Mouse (Mus musculus) forebrain, embryonic 15.5 days (tissue): ENCODE data around the gene Ezh1. TPM values are rescaled to one million over a fixed set of nuclear protein-coding genes. Genes with fewer than 3 reads are reported as not detected.

Source experiments
- ATAC-seq: fragments of 200-750 bp; cut with Nextera tagmentation; replicated peaks from 2 replicates; pipeline ENCODE4 v1.8.0; 2017; ENCODE audit warnings: mild to moderate bottlenecking, moderate TSS enrichment, moderate library complexity
- H3K27ac ChIP-seq: fragments of 300-500 bp; sonication (generic); replicated peaks from 2 replicates; pipeline ENCODE4 v1.5.1; 2015; ENCODE audit warnings: mild to moderate bottlenecking, inconsistent platforms
- H3K27me3 ChIP-seq: fragments of 300-500 bp; sonication (generic); 2 replicates; pipeline ENCODE4 v1.6.1; 2015; ENCODE audit warnings: inconsistent platforms
- H3K36me3 ChIP-seq: fragments of 300-500 bp; sonication (generic); 2 replicates; pipeline ENCODE4 v1.6.1; 2015; ENCODE audit warnings: mild to moderate bottlenecking, inconsistent platforms
- H3K4me1 ChIP-seq: fragments of 300-500 bp; sonication (generic); 2 replicates; pipeline ENCODE4 v1.6.1; 2015; ENCODE audit warnings: inconsistent platforms
- H3K4me2 ChIP-seq: fragments of 300-500 bp; sonication (generic); replicated peaks from 2 replicates; pipeline ENCODE4 v1.6.1; 2015; ENCODE audit warnings: mild to moderate bottlenecking, inconsistent platforms
- H3K4me3 ChIP-seq: fragments of 300-500 bp; sonication (generic); 2 replicates; pipeline ENCODE4 v1.5.1; 2015; ENCODE audit warnings: mild to moderate bottlenecking, inconsistent platforms
- H3K9ac ChIP-seq: fragments of 300-500 bp; sonication (generic); replicated peaks from 2 replicates; pipeline ENCODE4 v1.6.1; 2015; ENCODE audit warnings: mild to moderate bottlenecking, inconsistent platforms
- H3K9me3 ChIP-seq: fragments of 300-500 bp; sonication (generic); 2 replicates; pipeline ENCODE4 v1.6.1; 2016; ENCODE audit warnings: inconsistent platforms
- WGBS: fragments of 180-500 bp; shearing (Covaris S2); methylation state at CpG from one replicate; pipeline ENCODE4 v1.1.7; 2015; ENCODE audit warnings: mixed read lengths; 5-methylcytosine and 5-hydroxymethylcytosine counted together
- polyA plus RNA-seq: library from polyadenylated mRNA; unstranded; fragments of >200 nt; fragmentation: Nextera tagmentation; extraction: Ambion mirVana; gene quantifications from 2 replicates; pipeline ENCODE4 v1.2.1, GENCODE M21; 2015

Ezh1 gene
- polyA plus RNA-seq, 1 experiment from 2014 or later = 19.6 TPM

DNA sequence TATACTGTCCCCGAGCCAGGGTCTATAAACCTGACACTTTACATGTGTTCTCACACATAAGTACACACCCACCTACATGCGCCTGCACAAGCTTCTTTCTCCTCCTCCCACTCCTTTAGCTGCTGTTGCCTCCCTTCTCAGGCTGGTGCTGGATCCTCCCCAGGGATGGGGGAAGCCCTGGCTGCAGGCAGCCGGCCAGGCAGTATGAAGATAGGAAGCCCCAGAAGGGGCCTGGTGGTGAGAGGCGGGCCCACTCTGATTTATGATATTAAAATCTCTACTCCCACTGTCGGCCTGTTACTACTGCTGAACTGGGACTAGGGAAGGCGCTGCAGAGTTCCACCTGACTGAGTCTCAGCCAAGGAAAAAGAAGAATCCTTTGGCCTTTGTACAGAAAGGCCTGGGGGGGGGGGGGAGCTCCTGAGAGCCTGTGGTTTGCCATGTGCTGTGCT, 33.0 kb upstream of the Ezh1 start:
- H3K4me3 ChIP-seq = no peak overlapping the region
- no peak overlapping the region for H3K27ac ChIP-seq
- ATAC-seq = no peak
- peaks cover 3% of the 10 kb centered on the region; the same call in 1 of the 2 replicates for H3K36me3 ChIP-seq
- no peak overlapping the region for H3K4me2 ChIP-seq
- WGBS = 50% methylated on average over 6 of the region's 6 CpGs
- H3K27me3 ChIP-seq = peaks cover 26% of the 10 kb centered on the region
- H3K4me1 ChIP-seq = peaks cover 21% of the 10 kb centered on the region
- no peaks in the 10 kb centered on the region for H3K9me3 ChIP-seq
- H3K9ac ChIP-seq = no peak overlapping the region

DNA sequence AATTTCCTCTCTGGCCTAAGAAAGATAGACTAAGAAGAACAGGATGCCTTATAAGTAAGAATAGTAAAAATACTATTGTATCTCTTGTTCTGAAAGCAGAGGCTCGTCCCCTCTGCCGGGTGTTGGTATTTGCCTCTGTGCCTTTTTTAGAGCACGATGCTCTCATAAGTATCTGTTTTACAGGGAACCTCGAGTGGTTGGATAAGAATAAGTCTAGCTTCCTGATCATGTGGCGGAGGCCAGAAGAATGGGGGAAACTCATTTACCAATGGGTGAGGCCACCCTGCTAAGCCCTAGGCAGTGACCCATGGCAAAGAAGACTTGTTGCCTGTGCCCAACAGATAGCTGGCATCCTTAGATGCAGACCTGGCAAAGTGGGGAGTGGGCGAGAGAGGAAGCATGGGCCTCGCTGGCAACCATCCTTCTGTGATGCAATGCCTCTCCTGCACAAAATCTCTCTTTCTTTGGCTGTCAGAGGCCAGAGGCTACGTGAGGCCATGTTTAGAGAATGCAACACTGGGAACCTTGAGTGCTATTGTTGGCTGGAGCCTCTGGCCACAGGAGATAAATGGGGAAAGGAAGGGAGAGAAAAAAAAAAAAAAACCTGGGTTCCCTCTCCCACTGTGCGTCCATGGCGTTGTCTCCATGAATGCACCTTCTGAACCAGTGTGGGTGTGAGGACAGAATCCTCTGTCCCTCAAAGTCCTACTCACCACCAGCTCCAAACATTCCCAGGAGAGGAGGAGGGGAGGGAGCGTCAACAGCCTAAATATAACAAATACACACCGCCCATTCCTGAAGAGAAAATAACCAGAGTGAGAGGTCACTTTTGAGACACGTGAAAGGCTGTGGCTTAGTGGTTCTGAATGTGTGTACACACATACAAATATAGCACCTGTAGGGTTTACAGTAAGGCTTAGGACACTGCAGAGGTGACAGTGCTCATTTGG, 29.8 kb upstream of the Ezh1 start:
- Histone ChIP-seq H3K4me3 (no peak overlapping the region), H3K4me2 (no peak overlapping the region), H3K9me3 (no peaks in the 10 kb centered on the region), H3K27me3 (peaks cover 4% of the 10 kb centered on the region; the same call in 1 of the 2 replicates), H3K4me1 (peaks cover 32% of the 10 kb centered on the region), H3K9ac (no peak overlapping the region), H3K27ac (no peak overlapping the region), H3K36me3 (peaks cover 3% of the 10 kb centered on the region; the same call in 1 of the 2 replicates)
- no peak for ATAC-seq
- WGBS = 88% methylated on average over 13 of the region's 13 CpGs

DNA sequence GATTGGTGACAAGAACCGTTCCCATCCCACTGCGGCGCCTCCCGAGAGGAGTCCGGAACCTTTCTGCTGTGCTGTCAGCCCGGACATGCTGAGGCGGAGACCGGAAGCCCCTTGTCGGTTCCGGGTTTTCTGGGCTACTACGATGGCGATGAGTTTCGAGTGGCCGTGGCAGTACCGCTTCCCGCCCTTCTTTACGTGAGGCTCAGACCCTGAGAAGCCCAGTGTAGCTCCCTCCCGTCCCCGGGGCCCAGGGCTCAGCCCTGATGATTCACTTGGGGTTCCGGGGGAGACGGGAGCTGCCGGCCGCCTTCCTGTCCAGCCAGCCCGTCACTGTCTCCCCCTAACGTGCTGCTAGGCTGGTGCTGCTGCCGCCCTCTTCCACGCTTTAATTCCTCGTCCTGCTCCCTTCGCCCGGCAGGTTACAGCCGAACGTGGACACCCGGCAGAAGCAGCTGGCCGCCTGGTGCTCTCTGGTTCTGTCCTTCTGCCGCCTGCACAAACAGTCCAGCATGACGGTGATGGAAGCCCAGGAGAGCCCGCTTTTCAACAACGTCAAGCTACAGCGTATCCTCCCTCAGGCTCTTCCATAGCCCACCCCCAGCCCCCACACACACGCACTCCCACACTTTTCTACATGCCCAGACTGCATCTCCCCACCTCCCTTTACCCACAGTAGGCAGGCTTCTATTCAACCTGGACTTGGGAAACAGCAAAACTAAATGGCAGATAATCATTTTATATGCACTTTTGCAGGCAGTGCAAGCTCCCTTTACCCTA, 27.5 kb upstream of the Ezh1 start, which contains the start of gene Vps25:
Gene Vps25, plus strand, starts transcription at position 95 of the 777 bp plus-strand sequence.
- H3K9me3 ChIP-seq = no peaks in the 10 kb centered on the region
- H3K9ac ChIP-seq = peak within 1 kb of the TSS; percentile 86
- peak within 1 kb of the TSS; percentile 71 for H3K4me3 ChIP-seq
- no peaks in the 10 kb centered on the region; the same call in 1 of the 2 replicates for H3K36me3 ChIP-seq
- no peaks in the 10 kb centered on the region for H3K27me3 ChIP-seq
- under 1% methylated on average over 40 of the region's 40 CpGs for WGBS
- peak within 1 kb of the TSS; percentile 87 for H3K27ac ChIP-seq
- H3K4me1 ChIP-seq = peaks cover 17% of the 10 kb centered on the region
- peak; percentile 86 for ATAC-seq
- peak within 1 kb of the TSS; percentile 93 for H3K4me2 ChIP-seq

DNA sequence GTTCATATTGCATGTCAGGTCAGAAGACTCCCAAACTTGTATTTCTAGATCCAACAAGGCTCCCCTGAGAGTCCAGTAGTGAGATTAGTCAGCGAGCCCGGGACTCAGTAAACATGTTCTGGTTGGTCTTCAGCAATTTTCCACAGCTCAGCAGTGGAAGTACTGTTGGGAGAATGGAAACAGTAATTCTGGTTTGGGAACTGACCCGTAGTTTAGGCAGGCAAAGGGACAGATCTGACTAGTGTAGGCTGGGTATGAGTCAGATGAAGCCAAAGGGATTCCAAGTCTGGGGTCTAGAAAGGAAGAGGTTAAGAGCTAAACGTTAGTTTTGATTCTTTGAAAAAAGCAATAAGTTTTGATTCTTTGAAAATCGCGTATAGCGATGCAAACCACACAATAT, 26.7 kb upstream of the Ezh1 start:
- Histone ChIP-seq H3K4me1 (peaks cover 17% of the 10 kb centered on the region), H3K27ac (peak overlapping the region; percentile 87; the same call in 1 of the 2 replicates), H3K27me3 (peaks cover 5% of the 10 kb centered on the region), H3K9me3 (no peaks in the 10 kb centered on the region), H3K4me2 (peak overlapping the region; percentile 93), H3K36me3 (no peaks in the 10 kb centered on the region), H3K4me3 (peak overlapping the region; percentile 71), H3K9ac (peak overlapping the region; percentile 86)
- ATAC-seq = no peak
- 13% methylated on average over 7 of the region's 7 CpGs for WGBS

DNA sequence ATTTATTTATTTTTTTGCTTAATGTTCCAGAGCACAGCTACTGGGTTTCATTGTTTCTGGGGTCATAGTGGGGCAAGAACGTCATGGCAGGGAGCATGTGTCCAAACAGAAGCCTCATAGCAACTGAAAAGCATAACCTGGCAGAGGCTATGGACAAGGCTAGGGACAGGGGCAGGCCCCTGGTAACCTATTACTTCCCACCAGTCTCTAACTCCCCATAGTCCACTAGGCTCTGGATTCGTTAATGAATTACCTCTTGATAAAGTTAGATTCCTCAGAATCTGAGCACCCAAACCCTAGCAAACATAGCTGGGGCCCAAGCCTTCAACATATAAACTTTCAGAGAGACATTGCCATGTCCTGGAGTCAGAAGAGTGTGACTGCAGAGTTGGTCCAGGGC, 24.8 kb upstream of the Ezh1 start:
- no peak overlapping the region for H3K9ac ChIP-seq
- H3K27ac ChIP-seq = no peak overlapping the region
- WGBS = 82% methylated on average over 2 of the region's 2 CpGs
- no peak overlapping the region for H3K4me2 ChIP-seq
- H3K4me1 ChIP-seq = peaks cover 24% of the 10 kb centered on the region
- H3K4me3 ChIP-seq = no peak overlapping the region
- no peaks in the 10 kb centered on the region for H3K36me3 ChIP-seq
- H3K27me3 ChIP-seq = peaks cover 24% of the 10 kb centered on the region
- no peak for ATAC-seq
- no peaks in the 10 kb centered on the region for H3K9me3 ChIP-seq

DNA sequence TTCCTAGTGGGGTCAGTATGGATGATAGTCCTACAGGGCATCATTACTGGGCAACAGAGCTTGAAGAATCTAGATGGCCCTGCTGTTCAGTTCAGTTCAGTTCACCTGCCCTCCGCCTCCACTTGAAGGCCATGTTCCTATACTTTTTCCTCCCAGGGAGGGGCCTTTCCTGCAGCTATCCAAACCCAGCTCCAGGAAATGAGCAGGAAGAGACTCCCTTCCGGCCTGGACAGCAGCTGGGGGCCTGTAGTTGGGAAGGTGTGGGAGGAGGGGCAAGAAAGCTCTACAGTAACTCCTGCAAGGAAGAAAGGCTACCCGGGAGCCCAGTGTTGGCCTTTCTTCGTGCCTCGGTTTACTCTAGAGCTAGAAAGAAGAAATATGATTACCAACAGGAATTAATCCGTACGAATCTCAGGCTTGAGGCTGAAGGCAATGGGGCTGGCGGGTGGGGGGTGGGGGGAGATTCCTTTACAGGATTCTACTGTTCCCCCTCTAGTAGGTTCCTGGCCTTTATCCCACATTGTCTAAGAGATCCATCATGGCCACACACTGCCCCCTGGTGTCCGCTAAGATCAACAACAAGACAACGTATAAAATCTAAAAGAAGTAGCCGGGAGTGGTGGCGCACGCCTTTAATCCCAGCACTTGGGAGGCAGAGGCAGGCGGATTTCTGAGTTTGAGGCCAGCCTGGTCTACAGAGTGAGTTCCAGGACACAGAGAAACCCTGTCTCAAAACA, 22.2 kb upstream of the Ezh1 start:
- H3K27me3 ChIP-seq = peaks cover 39% of the 10 kb centered on the region
- no peaks in the 10 kb centered on the region for H3K36me3 ChIP-seq
- no peak overlapping the region for H3K4me3 ChIP-seq
- peaks cover 20% of the 10 kb centered on the region for H3K4me1 ChIP-seq
- H3K4me2 ChIP-seq = no peak overlapping the region
- ATAC-seq = no peak
- no peak overlapping the region for H3K27ac ChIP-seq
- no peaks in the 10 kb centered on the region for H3K9me3 ChIP-seq
- 39% methylated on average over 14 of the region's 14 CpGs for WGBS
- H3K9ac ChIP-seq = no peak overlapping the region

DNA sequence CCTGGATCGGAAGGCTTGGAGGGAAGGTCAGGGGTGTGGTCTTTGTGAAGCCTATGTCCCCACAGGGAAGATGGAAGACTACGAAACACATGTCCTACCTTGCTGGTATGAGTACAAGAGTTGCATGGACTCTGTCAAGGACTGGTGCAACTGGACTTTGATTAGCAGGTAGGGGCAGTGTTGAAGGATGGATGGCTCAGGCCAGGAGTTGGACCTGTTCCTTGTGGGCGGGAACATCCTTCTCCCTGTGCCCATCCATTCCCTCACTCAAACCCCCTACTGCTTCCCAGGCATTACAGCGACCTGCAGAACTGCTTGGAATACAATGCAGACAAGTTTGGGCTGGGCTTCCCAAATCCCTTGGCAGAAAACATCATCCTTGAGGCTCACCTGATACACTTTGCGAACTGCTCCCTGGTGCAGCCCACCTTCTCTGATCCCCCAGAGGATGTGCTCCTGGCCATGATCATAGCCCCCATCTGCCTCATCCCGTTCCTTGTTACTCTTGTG, 21.3 kb upstream of the Ezh1 start:
- H3K36me3 ChIP-seq = no peaks in the 10 kb centered on the region
- no peak overlapping the region for H3K9ac ChIP-seq
- ATAC-seq = no peak
- H3K4me2 ChIP-seq = no peak overlapping the region
- WGBS = 83% methylated on average over 6 of the region's 6 CpGs
- H3K4me3 ChIP-seq = peak overlapping the region; percentile 68; the same call in 1 of the 2 replicates
- H3K27me3 ChIP-seq = peaks cover 39% of the 10 kb centered on the region
- H3K27ac ChIP-seq = no peak overlapping the region
- H3K9me3 ChIP-seq = no peaks in the 10 kb centered on the region
- H3K4me1 ChIP-seq = peaks cover 13% of the 10 kb centered on the region

DNA sequence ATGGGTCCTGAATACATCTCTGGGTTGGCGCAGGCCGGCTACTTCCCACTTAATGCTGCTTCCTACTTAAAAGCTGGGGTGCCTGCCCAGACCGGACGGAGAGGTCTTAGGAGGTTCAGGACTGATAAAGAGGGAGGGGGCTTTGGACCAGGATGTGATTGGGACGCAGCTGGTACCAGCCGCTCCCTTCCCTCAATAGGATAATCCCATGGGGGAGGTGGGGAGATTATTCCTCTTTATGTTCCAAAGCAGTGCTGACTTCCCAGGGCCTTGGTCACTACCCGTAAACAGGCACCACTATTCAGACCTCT, 20.4 kb upstream of the Ezh1 start:
- ATAC-seq = no peak
- H3K27ac ChIP-seq = 0 out of 2 replicates have a peak overlapping the region, but pooled peaks have one; percentile 37
- H3K9me3 ChIP-seq = no peaks in the 10 kb centered on the region
- H3K4me3 ChIP-seq = peak overlapping the region; percentile 68
- peak overlapping the region; percentile 97 for H3K4me2 ChIP-seq
- H3K4me1 ChIP-seq = peaks cover 12% of the 10 kb centered on the region
- 2% methylated on average over 7 of the region's 7 CpGs for WGBS
- no peaks in the 10 kb centered on the region for H3K36me3 ChIP-seq
- H3K27me3 ChIP-seq = peaks cover 39% of the 10 kb centered on the region
- peak overlapping the region; percentile 66 for H3K9ac ChIP-seq

DNA sequence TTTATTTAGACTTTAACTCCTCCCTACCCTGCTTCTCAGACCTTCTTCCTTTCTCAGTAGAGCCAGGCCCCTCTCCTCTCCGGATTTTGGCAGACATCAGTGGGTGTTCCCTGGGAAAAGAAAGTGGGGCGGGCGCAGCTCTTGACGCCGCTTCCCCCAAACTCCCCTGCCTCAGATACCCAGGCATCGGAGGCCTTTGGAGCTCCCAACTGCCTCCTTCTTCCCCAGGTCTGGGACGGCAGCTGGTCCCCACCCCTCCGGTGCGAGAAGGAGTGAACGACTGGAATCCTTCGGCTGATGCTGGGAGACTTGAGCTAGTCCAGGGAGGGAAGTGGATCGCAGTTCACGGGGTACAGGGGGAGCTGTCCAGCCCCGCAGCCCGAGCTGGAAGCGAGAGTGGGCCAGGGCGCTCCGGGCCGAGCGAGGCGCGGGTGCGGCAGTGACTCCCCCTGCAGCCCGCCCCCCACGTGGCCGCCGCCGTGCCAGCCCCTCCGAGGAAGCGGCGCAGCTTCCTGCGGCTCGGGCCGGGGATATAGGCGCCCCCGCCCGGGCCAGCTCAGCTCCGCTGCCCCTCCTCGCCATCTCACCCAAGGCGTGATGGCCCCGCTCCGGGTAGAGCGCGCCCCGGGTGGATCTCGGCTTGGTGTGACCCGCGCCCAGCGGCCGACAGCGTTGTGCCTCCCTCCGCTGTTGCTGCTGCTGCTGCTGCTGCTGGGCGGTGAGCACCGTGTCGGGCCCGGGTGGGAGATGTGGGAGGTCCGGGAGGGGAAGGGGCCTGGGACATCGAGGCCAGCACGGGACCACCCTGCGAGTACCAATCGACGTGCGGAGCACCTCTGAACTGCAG, 19.8 kb upstream of the Ezh1 start, which contains the start of gene Ramp2:
Gene Ramp2, plus strand, starts transcription at position 174 of the 847 bp plus-strand sequence.
- Histone ChIP-seq H3K4me1 (peaks cover 12% of the 10 kb centered on the region), H3K4me2 (peak within 1 kb of the TSS; percentile 97), H3K9me3 (no peaks in the 10 kb centered on the region), H3K36me3 (no peaks in the 10 kb centered on the region), H3K9ac (peak within 1 kb of the TSS; percentile 66), H3K27ac (peak within 1 kb of the TSS; percentile 37; the same call in 1 of the 2 replicates), H3K27me3 (peaks cover 39% of the 10 kb centered on the region), H3K4me3 (peak within 1 kb of the TSS; percentile 68)
- peak; percentile 63 for ATAC-seq
- under 1% methylated on average over 50 of the region's 63 CpGs for WGBS

DNA sequence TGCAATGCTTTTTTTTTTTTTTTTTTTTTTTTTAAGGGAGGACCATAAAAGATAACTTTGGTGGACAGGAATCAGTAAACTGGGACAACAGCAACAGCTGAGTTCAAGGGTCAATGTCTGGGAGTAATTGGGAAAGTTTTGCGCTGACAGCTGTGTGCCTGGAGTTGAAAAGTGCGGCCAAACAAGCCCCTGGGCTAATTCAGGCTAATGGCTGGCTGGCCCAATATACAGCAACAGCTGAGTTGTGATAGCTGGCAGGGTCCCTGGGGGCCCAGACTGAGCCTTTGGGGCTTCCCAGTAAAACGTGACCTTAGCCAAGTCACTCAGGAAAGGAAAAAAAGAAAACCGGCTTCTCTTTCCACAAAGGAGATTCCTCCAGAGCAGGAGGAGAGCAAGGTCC, 18.8 kb upstream of the Ezh1 start:
- Histone ChIP-seq H3K4me2 (no peak overlapping the region), H3K4me3 (no peak overlapping the region), H3K9me3 (no peaks in the 10 kb centered on the region), H3K36me3 (no peaks in the 10 kb centered on the region), H3K9ac (no peak overlapping the region), H3K27ac (no peak overlapping the region), H3K27me3 (peaks cover 39% of the 10 kb centered on the region), H3K4me1 (peaks cover 12% of the 10 kb centered on the region)
- ATAC-seq = no peak
- 52% methylated on average over 4 of the region's 4 CpGs for WGBS
